Mouse (Mus musculus): ENCODE data around the gene Atg4d. TPM values are rescaled to one million over a fixed set of nuclear protein-coding genes. Genes with fewer than 3 reads are reported as not detected.
A peak's percentile ranks its signal among the peaks of the same experiment; 100 is the strongest.

Atg4d gene
- polyA plus RNA-seq, 1 experiment from 2014 or later = 44.7 TPM

GRCm38 (mm10) chr9:21292271-21292670 is 27.2 kb downstream of the Atg4d start:
- Histone ChIP-seq H3K4me2 (replicated peaks; ENCODE audit: low read depth) (no peak overlapping the region), H3K27ac (ENCODE audit: low read depth, low read length) (no peak overlapping the region), H3K4me3 (ENCODE audit: low read depth, low read length) (no peak overlapping the region), H3K36me3 (ENCODE audit: control insufficient read depth, insufficient read depth) (peaks cover 15% of the 10 kb centered on the region; the same call in 1 of the 2 replicates), H3K9me3 (ENCODE audit: control insufficient read depth) (no peaks in the 10 kb centered on the region), H3K9ac (ENCODE audit: low read depth, low read length) (no peak overlapping the region), H3K4me1 (replicated peaks; ENCODE audit: control insufficient read depth, insufficient read depth, low read length) (peaks cover 10% of the 10 kb centered on the region; the same call in 1 of the 2 replicates), H3K27me3 (replicated peaks; ENCODE audit: control insufficient read depth, insufficient read depth, low read length) (no peaks in the 10 kb centered on the region)
- 92% methylated on average over 3 of the region's 3 CpGs for WGBS
- TF ChIP-seq CTCF (IDR thresholded peaks at IDR 0.05; ENCODE audit: low read depth) = no peak
- no peak for ATAC-seq

DNA sequence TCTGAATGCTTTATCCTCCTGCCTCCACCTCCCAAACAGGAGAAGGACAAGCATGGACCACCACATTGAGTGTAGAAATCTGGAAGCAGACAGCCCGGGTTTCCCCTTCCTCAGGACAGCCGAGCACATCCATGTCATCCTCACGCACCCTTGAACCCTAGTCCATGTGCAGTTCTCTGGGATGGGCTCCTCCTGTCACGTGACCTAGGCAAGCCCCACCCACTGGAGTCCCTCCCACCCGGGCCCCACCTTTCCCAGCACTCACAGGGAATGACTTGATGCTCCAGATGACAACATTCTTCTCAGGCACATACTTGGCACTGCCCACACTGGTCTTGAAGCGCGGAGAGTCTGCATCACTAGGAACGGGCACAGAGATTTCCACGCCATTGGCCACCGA is 33.9 kb downstream of the Atg4d start:
- 85% methylated on average over 10 of the region's 10 CpGs for WGBS
- ATAC-seq = no peak
- peaks cover 42% of the 10 kb centered on the region for H3K36me3 ChIP-seq (ENCODE audit: control insufficient read depth, insufficient read depth)
- no peak overlapping the region for H3K4me3 ChIP-seq (ENCODE audit: low read depth, low read length)
- H3K27me3 ChIP-seq (replicated peaks; ENCODE audit: control insufficient read depth, insufficient read depth, low read length) = no peaks in the 10 kb centered on the region
- 0 out of 2 replicates have a peak, but pooled peaks cover 1% of the 10 kb centered on the region for H3K4me1 ChIP-seq (replicated peaks; ENCODE audit: control insufficient read depth, insufficient read depth, low read length)
- H3K9ac ChIP-seq (ENCODE audit: low read depth, low read length) = no peak overlapping the region
- TF ChIP-seq CTCF (IDR thresholded peaks at IDR 0.05; ENCODE audit: low read depth) = no peak
- no peaks in the 10 kb centered on the region for H3K9me3 ChIP-seq (ENCODE audit: control insufficient read depth)
- H3K27ac ChIP-seq (ENCODE audit: low read depth, low read length) = no peak overlapping the region
- H3K4me2 ChIP-seq (replicated peaks; ENCODE audit: low read depth) = no peak overlapping the region

DNA sequence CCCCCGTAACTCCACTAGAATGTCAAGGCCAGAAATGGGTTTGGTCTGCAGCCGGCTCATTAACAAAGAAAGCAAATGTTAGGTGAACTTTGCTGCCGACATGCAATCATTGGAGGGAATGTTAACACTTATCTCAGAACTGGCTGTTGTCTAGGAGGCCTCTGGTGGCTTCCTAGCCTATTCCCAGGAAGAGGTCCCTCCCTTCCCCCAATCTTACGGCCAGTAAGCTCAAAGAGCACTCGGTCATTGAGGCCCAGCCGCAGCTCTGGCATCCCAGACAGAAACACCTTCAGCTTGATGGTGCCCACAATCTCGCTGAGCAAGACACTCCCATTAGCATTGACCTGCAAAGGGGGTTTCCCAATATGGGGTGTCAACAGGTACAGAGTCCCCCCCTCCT is 40.0 kb downstream of the Atg4d start:
- H3K4me2 ChIP-seq (replicated peaks; ENCODE audit: low read depth) = peak overlapping the region; percentile 27; the same call in 1 of the 2 replicates
- peaks cover 20% of the 10 kb centered on the region for H3K36me3 ChIP-seq (ENCODE audit: control insufficient read depth, insufficient read depth)
- H3K27ac ChIP-seq (ENCODE audit: low read depth, low read length) = peak overlapping the region; percentile 74
- TF ChIP-seq CTCF (IDR thresholded peaks at IDR 0.05; ENCODE audit: low read depth) = 0 out of 2 replicates have a peak, but pooled peaks have one; percentile 7
- no peaks in the 10 kb centered on the region for H3K9me3 ChIP-seq (ENCODE audit: control insufficient read depth)
- no peak overlapping the region for H3K9ac ChIP-seq (ENCODE audit: low read depth, low read length)
- 45% methylated on average over 7 of the region's 7 CpGs for WGBS
- H3K4me1 ChIP-seq (replicated peaks; ENCODE audit: control insufficient read depth, insufficient read depth, low read length) = 0 out of 2 replicates have a peak, but pooled peaks cover 3% of the 10 kb centered on the region
- H3K27me3 ChIP-seq (replicated peaks; ENCODE audit: control insufficient read depth, insufficient read depth, low read length) = no peaks in the 10 kb centered on the region
- ATAC-seq = peak; percentile 86
- no peak overlapping the region for H3K4me3 ChIP-seq (ENCODE audit: low read depth, low read length)

- Histone ChIP-seq H3K4me2 (replicated peaks; ENCODE audit: low read depth) (no peak overlapping the region), H3K9ac (ENCODE audit: low read depth, low read length) (no peak overlapping the region), H3K27me3 (replicated peaks; ENCODE audit: control insufficient read depth, insufficient read depth, low read length) (no peaks in the 10 kb centered on the region), H3K9me3 (ENCODE audit: control insufficient read depth) (no peaks in the 10 kb centered on the region), H3K4me3 (ENCODE audit: low read depth, low read length) (no peak overlapping the region), H3K4me1 (replicated peaks; ENCODE audit: control insufficient read depth, insufficient read depth, low read length) (no peaks in the 10 kb centered on the region), H3K27ac (ENCODE audit: low read depth, low read length) (no peak overlapping the region), H3K36me3 (ENCODE audit: control insufficient read depth, insufficient read depth) (0 out of 2 replicates have a peak, but pooled peaks cover 7% of the 10 kb centered on the region)
- TF ChIP-seq CTCF (IDR thresholded peaks at IDR 0.05; ENCODE audit: low read depth) = no peak
- 70% methylated on average over 15 of the region's 15 CpGs for WGBS
- ATAC-seq = peak; percentile 36
These were observed 44.2 kb downstream of the Atg4d start for GRCm38 (mm10) chr9:21309150-21309741.

DNA sequence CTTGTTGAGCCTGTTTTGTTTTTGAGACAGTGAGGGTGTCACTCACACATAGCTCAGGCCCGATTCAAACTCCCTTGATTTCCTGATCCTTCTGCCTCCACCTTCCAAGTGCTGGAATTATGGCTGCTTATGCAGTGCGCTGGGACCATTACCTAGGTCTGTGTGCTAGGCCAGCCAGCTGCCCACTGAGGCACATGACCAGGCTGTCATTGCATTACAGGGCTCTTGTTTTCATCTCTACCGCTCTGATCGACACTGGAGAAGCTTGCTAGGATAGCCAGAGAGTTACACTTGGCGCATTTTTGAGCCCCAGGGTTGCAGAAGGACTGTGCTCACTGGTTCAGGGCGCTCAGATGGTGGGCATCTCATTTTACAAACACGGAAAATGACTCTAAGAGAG is 46.6 kb downstream of the Atg4d start:
- ATAC-seq = peak; percentile 32; the same call in 1 of the 2 replicates
- peak overlapping the region; percentile 51; the same call in 1 of the 2 replicates for H3K27ac ChIP-seq (ENCODE audit: low read depth, low read length)
- no peaks in the 10 kb centered on the region for H3K4me1 ChIP-seq (replicated peaks; ENCODE audit: control insufficient read depth, insufficient read depth, low read length)
- H3K9me3 ChIP-seq (ENCODE audit: control insufficient read depth) = no peaks in the 10 kb centered on the region
- peak overlapping the region; percentile 41 for H3K9ac ChIP-seq (ENCODE audit: low read depth, low read length)
- peak overlapping the region; percentile 49 for H3K4me3 ChIP-seq (ENCODE audit: low read depth, low read length)
- H3K4me2 ChIP-seq (replicated peaks; ENCODE audit: low read depth) = peak overlapping the region; percentile 50
- 14% methylated on average over 7 of the region's 7 CpGs for WGBS
- TF ChIP-seq CTCF (IDR thresholded peaks at IDR 0.05; ENCODE audit: low read depth) = no peak
- no peaks in the 10 kb centered on the region for H3K27me3 ChIP-seq (replicated peaks; ENCODE audit: control insufficient read depth, insufficient read depth, low read length)
- H3K36me3 ChIP-seq (ENCODE audit: control insufficient read depth, insufficient read depth) = 0 out of 2 replicates have a peak, but pooled peaks cover 7% of the 10 kb centered on the region

DNA sequence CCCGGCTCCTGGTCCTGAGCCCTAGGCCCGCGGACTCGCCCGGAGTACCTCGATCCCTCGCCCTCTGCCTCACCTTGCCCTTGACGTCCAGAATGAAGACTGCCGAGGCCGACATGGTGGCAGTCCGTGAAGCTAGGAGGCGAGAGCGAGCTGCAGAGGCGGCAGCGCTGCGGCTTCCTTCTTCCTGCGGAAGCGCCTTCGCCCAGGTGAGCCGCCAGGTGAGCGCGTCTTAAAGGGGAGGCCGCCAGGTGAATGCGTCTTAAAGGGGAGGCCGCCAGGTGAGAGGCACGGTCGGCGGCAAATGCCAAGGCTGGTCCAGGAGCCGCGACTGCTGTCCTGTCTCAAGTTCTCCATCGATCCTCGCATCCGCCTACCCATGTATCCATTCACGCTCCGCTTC is 47.0 kb downstream of the Atg4d start, which contains the start of gene Ap1m2:
Gene Ap1m2, minus strand, starts transcription at position 204 of the 400 bp plus-strand sequence.
- H3K9ac ChIP-seq (ENCODE audit: low read depth, low read length) = peak within 1 kb of the TSS; percentile 41
- no peaks in the 10 kb centered on the region for H3K27me3 ChIP-seq (replicated peaks; ENCODE audit: control insufficient read depth, insufficient read depth, low read length)
- H3K9me3 ChIP-seq (ENCODE audit: control insufficient read depth) = no peaks in the 10 kb centered on the region
- H3K36me3 ChIP-seq (ENCODE audit: control insufficient read depth, insufficient read depth) = 0 out of 2 replicates have a peak, but pooled peaks cover 4% of the 10 kb centered on the region
- peak within 1 kb of the TSS; percentile 49 for H3K4me3 ChIP-seq (ENCODE audit: low read depth, low read length)
- peak within 1 kb of the TSS; percentile 50 for H3K4me2 ChIP-seq (replicated peaks; ENCODE audit: low read depth)
- WGBS = 3% methylated on average over 34 of the region's 35 CpGs
- ATAC-seq = peak; percentile 74
- peak within 1 kb of the TSS; percentile 51; the same call in 1 of the 2 replicates for H3K27ac ChIP-seq (ENCODE audit: low read depth, low read length)
- peak; percentile 73 for TF ChIP-seq CTCF (IDR thresholded peaks at IDR 0.05; ENCODE audit: low read depth)
- no peaks in the 10 kb centered on the region for H3K4me1 ChIP-seq (replicated peaks; ENCODE audit: control insufficient read depth, insufficient read depth, low read length)
